Mouse (Mus musculus): Measurements from ENCODE around the gene Mrpl10.

Mrpl10 gene

GRCm38 (mm10) chr11:97041022-97041899, at the start of gene Mrpl10, which contains the start of gene Lrrc46:
TSS of gene Mrpl10 (plus strand) at chr11:97041560.
TSS of gene Lrrc46 (minus strand) at chr11:97041407.
- in situ Hi-C loops (cut with MboI, MseI) = no loop called here

DNA sequence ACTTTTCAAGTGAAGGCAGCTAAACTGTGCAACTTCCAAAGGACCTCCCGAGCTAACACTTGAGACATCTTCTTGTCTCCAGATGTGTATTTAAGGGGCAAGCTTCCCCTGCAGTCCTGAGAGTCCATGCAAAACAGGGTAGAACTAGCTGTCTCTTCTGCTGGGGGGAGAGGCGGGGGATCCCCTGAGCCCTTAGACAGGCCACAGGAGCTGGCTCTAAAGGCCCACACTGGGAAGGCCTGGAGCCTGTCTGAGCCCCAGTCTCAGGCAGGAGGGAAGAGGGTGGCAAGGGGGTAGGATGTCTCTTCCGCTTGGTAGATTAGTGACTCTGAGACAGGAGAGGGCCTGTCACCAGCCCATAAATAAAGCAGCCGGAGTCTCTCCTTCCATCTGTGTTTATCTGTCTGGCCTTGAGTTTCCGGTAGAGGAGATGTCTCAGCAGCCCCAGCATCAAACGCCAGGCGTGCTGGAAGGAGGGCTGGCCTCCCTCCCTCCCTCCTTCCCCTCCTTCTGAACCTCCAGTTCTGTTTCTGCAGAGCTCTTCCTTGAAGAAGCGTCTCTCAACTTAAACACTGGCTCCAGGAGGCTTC, 48.5 kb upstream of the Mrpl10 start:
- in situ Hi-C loops (cut with MboI, MseI) = no loop called here

- in situ Hi-C loops (cut with MboI, MseI) = no loop called here
Observed at GRCm38 (mm10) chr11:96995031-96995430, 46.3 kb upstream of the Mrpl10 start.

GRCm38 (mm10) chr11:96995836-96996772, 45.3 kb upstream of the Mrpl10 start:
- in situ Hi-C loops (cut with MboI, MseI) = no loop called here

GRCm38 (mm10) chr11:96996773-96997379, 44.5 kb upstream of the Mrpl10 start:
- in situ Hi-C loops (cut with MboI, MseI) = no loop called here

- in situ Hi-C loops (cut with MboI, MseI) = no loop called here
Observed at GRCm38 (mm10) chr11:96997380-96997956, 43.9 kb upstream of the Mrpl10 start.

DNA sequence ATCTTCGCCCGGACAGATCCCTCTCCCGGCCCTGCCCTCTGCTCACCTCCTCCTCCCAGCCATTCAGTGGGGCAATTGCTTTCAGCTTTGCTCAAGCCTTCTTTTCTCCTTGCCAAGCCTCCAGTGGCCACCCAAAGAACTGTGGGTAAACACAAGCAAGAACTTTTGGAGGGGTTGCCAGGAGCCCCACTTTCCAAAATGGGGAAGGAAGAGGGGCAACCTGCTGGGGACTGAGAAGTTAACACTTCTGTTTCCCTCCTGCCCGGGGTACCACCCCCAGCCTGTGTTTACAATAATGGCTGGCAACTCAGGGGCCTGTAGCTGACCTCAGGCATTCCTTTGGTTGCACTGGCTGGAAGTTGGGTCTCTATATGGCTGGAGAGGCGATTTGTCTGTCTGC, 38.2 kb upstream of the Mrpl10 start:
- in situ Hi-C loops (cut with MboI, MseI) = no loop called here

- in situ Hi-C loops (cut with MboI, MseI) = no loop called here
Observed at GRCm38 (mm10) chr11:97007093-97007794, 34.1 kb upstream of the Mrpl10 start.

- in situ Hi-C loops (cut with MboI, MseI) = no loop called here
Observed at GRCm38 (mm10) chr11:97009198-97009790, 32.1 kb upstream of the Mrpl10 start.

- in situ Hi-C loops (cut with MboI, MseI) = loop anchor here (10.0 kb wide), 1 partner anchor 1298 kb away; the partner anchor contains the start of gene Zfp652
Observed at GRCm38 (mm10) chr11:97013121-97013670, 28.2 kb upstream of the Mrpl10 start, which contains the start of gene Sp6. TSS of gene Sp6 (plus strand) at chr11:97013394.

DNA sequence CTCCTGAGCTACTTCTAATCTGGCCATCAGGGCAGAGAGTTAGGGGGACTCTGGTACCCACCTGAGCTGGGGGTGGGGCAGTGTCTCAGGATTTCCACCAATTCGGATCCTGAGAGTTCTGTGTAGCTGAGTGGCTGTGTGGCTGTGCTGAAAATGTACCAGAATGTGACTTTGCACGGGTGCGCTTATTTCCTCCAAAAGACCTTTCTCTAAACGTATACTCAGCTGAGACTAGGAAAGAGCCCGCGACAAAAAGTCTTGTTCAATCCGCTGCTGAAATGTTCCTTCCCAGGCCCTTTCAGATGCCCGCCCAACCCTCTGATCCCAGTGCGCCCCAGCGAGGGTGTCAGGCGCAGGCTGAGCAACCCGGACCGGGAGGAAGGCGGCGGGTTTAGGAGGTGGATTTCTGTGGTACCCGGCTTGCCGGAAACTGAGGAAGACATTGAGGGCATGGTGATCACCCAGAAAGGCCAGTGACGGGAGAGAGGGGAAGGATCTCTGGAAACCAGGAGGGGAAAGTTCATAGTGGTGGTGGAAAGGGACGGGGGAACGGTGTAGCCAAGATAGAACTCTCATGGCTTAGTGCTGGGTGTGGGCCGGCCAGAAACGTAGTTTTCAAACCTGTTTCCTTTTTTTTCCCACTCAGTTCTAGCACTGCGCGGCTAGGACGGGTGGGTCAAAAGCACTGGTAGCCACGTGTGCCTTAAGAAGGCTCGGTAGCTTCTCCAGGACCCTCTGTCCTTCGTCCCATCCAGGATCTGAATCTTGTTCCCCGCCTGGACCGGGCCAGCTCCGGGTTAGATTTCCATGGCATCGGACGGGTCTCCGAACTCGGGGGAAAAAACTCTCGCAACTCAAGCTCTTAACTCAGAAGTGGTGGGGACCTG, 23.4 kb upstream of the Mrpl10 start:
- in situ Hi-C loops (cut with MboI, MseI) = loop anchor here (5.0 to 10.0 kb wide), 2 partner anchors 106 to 1303 kb away; partner anchors contain the start of gene Zfp652

- in situ Hi-C loops (cut with MboI, MseI) = loop anchor here (5.0 to 10.0 kb wide), 2 partner anchors 106 to 1304 kb away; partner anchors contain the start of gene Zfp652
Observed at GRCm38 (mm10) chr11:97018583-97019344, 22.6 kb upstream of the Mrpl10 start.

DNA sequence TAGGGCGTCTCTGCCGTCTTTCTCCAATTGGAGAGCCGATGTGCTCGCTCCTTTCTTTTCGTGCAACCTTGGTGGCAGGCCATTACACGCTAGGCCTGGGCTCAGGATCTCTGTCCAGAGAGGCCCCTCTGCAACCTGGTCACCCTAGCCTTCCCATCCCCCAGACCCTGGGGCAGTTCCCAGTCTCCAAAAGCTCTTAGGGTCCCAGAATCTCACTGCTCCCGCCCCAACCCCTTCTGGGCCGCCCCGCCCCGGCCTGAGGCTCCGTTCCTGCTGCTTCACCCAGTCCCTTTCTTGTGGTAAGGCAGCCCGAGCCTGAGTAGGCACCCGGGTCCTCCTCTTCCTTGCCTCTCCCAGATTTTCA, 22.0 kb upstream of the Mrpl10 start:
- in situ Hi-C loops (cut with MboI, MseI) = loop anchor here (5.0 to 10.0 kb wide), 2 partner anchors 107 to 1305 kb away; partner anchors contain the start of gene Zfp652

DNA sequence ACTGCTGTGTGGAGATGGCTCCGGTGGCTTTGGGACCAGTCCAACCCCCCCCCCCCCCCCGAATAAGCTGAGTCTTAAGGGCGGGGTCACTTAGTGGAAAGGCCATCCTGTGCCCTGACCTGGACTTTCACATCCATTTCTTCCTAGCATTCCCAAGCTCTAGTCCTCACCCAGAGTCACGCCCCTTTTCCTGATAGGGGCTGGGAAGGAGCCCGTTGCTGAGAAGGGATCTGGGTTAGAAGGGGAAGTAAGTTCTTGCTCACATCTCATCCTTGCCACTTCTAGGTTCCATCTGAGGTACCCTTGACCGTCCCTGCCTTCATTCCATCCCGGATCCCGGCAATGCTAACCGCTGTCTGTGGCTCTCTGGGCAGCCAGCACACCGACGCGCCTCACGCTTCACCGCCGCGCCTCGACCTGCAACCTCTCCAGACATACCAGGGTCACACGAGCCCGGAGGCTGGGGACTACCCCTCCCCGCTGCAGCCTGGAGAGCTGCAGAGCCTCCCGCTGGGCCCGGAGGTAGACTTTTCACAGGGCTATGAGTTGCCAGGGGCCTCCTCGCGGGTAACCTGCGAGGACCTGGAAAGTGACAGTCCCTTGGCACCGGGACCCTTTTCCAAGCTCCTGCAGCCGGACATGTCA, 20.1 kb upstream of the Mrpl10 start:
- in situ Hi-C loops (cut with MboI, MseI) = loop anchor here (5.0 kb wide), 1 partner anchor 34 kb away; no protein-coding TSS in a partner anchor

DNA sequence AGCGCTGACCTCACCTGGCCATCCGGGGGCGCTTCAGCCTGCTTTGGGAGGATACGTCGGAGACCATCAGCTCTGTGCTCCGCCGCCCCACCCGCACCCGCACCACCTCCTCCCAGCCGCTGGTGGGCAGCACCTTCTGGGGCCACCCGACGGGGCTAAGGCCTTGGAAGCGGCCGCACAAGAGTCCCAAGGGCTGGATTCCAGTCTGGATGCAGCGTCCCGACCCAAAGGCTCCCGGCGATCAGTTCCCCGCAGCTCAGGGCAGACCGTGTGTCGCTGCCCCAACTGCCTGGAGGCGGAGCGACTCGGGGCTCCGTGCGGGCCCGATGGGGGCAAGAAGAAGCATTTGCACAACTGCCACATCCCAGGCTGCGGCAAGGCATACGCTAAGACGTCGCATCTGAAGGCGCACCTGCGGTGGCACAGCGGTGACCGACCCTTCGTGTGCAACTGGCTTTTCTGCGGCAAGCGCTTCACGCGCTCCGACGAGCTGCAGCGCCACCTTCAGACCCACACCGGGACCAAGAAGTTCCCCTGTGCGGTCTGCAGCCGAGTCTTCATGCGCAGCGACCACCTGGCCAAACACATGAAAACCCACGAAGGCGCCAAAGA, 19.4 kb upstream of the Mrpl10 start:
- in situ Hi-C loops (cut with MboI, MseI) = loop anchor here (5.0 kb wide), 1 partner anchor 35 kb away; no protein-coding TSS in a partner anchor

DNA sequence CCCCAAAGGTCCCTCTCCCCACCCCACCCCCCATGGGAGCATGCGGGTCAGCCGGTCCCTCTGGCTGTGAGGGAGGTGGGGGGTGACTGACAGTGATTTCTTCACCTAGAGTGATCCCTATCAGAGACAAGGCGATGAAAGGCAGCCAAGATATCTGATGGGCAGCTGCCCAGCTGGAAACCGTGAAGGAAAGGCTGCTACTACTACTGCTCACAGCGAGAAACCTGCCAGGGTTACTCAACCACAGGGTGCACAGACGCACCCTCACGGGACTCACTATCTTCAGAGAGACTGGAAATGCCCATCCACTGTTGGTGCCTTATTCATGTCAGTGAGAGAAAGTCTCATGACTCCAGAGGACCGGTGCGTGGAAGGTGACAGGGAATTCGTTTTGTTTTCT, 16.4 kb upstream of the Mrpl10 start:
- in situ Hi-C loops (cut with MboI, MseI) = loop anchor here (5.0 kb wide), 1 partner anchor 38 kb away; no protein-coding TSS in a partner anchor

All from T-helper 1 cell (primary cell).